Mouse (Mus musculus) liver, postnatal 0 days (tissue): ENCODE measurements around the gene Stn1.

Experiments
- CTCF ChIP-seq: sonication (generic); IDR thresholded peaks from 2 replicates; pipeline ENCODE4 v1.5.1; 2016; ENCODE audit warnings: antibody characterized with exemption, low read depth
- EP300 ChIP-seq: IDR thresholded peaks from 2 replicates; pipeline ENCODE4 v1.6.1; 2016; ENCODE audit warnings: antibody characterized with exemption, low read depth, mild to moderate bottlenecking

GRCm38 (mm10) chr19:47538801-47539200 is 1.5 kb upstream of the Stn1 start:
- TF ChIP-seq CTCF (no peak), EP300 (no peak)
